Mouse (Mus musculus): ENCODE measurements at regions not wholly inside any gene's neighbourhood (a gene's known extent, or its start where the extent isn't known, plus 50 kb on each side); places are given as distances from the start of the nearest gene placed in this dataset.

DNA sequence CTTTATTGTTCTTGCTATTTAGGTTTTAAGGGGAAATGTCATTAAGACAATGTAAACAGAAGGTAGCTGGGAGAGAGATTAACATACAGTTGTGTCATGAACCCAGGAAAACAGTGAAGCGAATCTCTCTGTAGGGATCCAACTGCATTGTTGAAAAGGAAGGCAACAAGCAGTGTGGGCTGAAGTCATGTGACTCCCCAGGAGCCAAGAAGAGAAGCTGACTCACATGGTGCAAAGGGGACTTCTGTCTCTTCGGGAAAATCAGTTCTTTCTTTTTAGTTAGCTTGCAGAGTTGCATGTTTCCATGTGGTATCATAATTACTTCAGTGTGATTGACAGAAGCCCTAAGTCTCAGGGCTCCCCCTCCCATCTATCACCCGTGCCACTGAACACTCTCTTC is 170.7 kb upstream of the Gm765 start:
- TF ChIP-seq CTCF (conservative IDR thresholded peaks at IDR 0.05 in 1 of 2, IDR thresholded peaks at IDR 0.05 in 1 of 2; ENCODE audit: low read depth in 2 of 2, low read length in 2 of 2) (no peak), MAX (IDR thresholded peaks at IDR 0.05; ENCODE audit: low read length) (no peak), USF2 (conservative IDR thresholded peaks at IDR 0.05; ENCODE audit: low read depth, low read length) (no peak), POLR2A (IDR thresholded peaks at IDR 0.05; ENCODE audit: low read depth, low read length) (no peak), EP300 (IDR thresholded peaks at IDR 0.05; ENCODE audit: low read length) (no peak), UBTF (IDR thresholded peaks at IDR 0.05; ENCODE audit: low read depth, low read length) (no peak), NRF1 (IDR thresholded peaks at IDR 0.05; ENCODE audit: low read depth, low read length) (no peak), RCOR1 (conservative IDR thresholded peaks at IDR 0.05; ENCODE audit: low read depth, low read length) (no peak)

All from CH12.LX (cell line).